Mouse (Mus musculus) neural tube, embryonic 14.5 days (tissue): ENCODE measurements around the gene Atg5. TPM values are rescaled to one million over a fixed set of nuclear protein-coding genes. Genes with fewer than 3 reads are reported as not detected.

Experiments
- ATAC-seq: fragments of 200-750 bp; cut with Nextera tagmentation; 2 replicates; pipeline ENCODE4 v1.8.0; 2017; ENCODE audit warnings: low read depth, mild to moderate bottlenecking, moderate TSS enrichment, moderate library complexity
- H3K27ac ChIP-seq: fragments of 300-500 bp; sonication (generic); 2 replicates; pipeline ENCODE4 v1.5.1; 2014; ENCODE audit warnings: low read depth, mild to moderate bottlenecking, control low read depth, low read length, moderate library complexity, mixed read lengths
- H3K27me3 ChIP-seq: fragments of 300-500 bp; sonication (generic); 2 replicates; pipeline ENCODE4 v1.6.1; 2014; ENCODE audit warnings: low read length; ENCODE audit not compliant: control insufficient read depth, insufficient read depth
- H3K36me3 ChIP-seq: fragments of 300-500 bp; sonication (generic); 2 replicates; pipeline ENCODE4 v1.6.1; 2014; ENCODE audit warnings: low read length, mixed read lengths; ENCODE audit not compliant: control insufficient read depth, insufficient read depth
- H3K4me1 ChIP-seq: fragments of 300-500 bp; sonication (generic); 2 replicates; pipeline ENCODE4 v1.6.1; 2014; ENCODE audit warnings: low read length; ENCODE audit not compliant: control insufficient read depth, insufficient read depth
- H3K4me2 ChIP-seq: fragments of 300-500 bp; sonication (generic); 2 replicates; pipeline ENCODE4 v1.6.1; 2014; ENCODE audit warnings: mild to moderate bottlenecking, low read depth, low read length, control low read depth
- H3K4me3 ChIP-seq: fragments of 300-500 bp; sonication (generic); 2 replicates; pipeline ENCODE4 v1.5.1; 2014; ENCODE audit warnings: low read depth, low read length, control low read depth, mixed read lengths
- H3K9ac ChIP-seq: fragments of 300-500 bp; sonication (generic); replicated peaks from 2 replicates; pipeline ENCODE4 v1.6.1; 2014; ENCODE audit warnings: low read depth, mild to moderate bottlenecking, control low read depth, low read length, mixed read lengths
- H3K9me3 ChIP-seq: fragments of 300-500 bp; sonication (generic); 2 replicates; pipeline ENCODE4 v1.6.1; 2016; ENCODE audit warnings: low read length; ENCODE audit not compliant: control insufficient read depth
- WGBS: fragments of 180-500 bp; shearing (Covaris S2); extraction: QIAGEN DNeasy Blood & Tissue Kit; methylation state at CpG from one replicate; pipeline ENCODE4 v1.1.7; 2014; 5-methylcytosine and 5-hydroxymethylcytosine counted together
- polyA plus RNA-seq: library from polyadenylated mRNA; unstranded; fragments of >200 nt; fragmentation: Nextera tagmentation; extraction: Ambion mirVana; gene quantifications from 2 replicates; pipeline ENCODE4 v1.2.1, GENCODE M21; 2014

Gene Atg5
- polyA plus RNA-seq, 1 experiment from 2014 or later: 48.7 TPM

DNA sequence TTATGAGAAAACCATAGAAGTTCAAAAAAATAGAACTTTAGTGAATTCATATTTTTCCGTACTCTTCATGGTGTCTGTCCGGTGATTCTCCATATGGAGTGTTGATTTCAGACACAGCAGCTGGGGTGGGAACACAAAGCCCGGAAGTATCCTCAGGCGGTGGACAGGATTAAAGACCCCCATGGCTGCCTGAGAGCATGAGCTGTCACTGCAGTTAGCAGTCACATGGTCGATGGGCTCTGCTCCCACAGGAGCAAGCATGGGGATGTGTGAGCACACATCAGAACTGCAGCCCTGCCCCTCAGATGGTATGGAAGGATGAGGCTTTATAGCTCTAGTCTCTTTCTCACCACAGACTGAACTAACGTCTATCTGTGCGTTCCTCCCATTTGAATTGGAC, 87.1 kb downstream of the Atg5 start:
- Histone ChIP-seq H3K27me3 (no peaks in the 10 kb centered on the region), H3K9ac (no peak overlapping the region), H3K4me2 (no peak overlapping the region), H3K36me3 (no peaks in the 10 kb centered on the region), H3K4me1 (peaks cover 4% of the 10 kb centered on the region; the same call in 1 of the 2 replicates), H3K4me3 (no peak overlapping the region), H3K27ac (no peak overlapping the region), H3K9me3 (no peaks in the 10 kb centered on the region)
- ATAC-seq: peak; percentile 52; the same call in 1 of the 2 replicates
- 78% methylated on average over 7 of the region's 7 CpGs for WGBS

DNA sequence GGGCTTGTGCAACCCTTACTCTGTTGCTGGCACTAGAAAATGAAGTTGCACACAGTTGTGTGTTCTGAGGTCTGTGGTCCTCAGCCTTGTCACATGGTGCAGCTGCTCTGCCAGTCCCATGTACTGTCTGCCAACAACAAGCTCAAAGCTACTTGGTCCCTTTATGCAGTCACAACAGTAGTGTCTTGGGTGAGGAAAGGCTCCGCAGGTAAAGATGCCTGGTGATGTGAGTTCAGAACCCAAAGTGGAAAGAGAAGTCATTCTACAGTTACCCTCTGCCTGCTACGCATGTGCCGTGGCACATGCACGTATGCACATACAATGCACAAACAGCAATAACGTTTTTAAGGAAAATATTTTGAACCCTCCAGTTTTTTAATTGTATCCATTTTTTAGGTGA, 88.5 kb downstream of the Atg5 start:
- ATAC-seq: no peak
- Histone ChIP-seq H3K9ac (no peak overlapping the region), H3K4me1 (peaks cover 4% of the 10 kb centered on the region; the same call in 1 of the 2 replicates), H3K27me3 (no peaks in the 10 kb centered on the region), H3K27ac (no peak overlapping the region), H3K4me2 (no peak overlapping the region), H3K36me3 (no peaks in the 10 kb centered on the region), H3K4me3 (no peak overlapping the region), H3K9me3 (no peaks in the 10 kb centered on the region)
- WGBS: 91% methylated on average over 5 of the region's 5 CpGs

DNA sequence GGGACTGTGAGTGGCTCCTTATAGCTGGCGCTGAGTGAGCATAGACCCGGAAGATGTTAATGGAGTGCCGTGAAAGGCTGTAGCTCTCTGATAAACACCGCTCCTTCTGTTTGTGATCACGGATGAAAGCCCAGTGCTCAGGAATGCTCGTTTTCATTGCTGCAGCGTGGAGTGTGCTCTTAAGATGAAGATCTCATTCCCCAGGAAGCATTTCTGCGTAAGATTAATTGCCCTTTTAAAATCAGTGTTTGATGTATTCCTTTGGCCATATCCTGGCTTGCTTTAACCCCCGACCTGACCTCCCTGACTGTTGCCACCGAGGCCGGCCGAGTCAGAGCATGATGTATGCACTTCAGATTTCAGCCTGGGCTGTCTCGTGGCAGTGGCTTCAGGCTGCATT, 89.2 kb downstream of the Atg5 start:
- peaks cover 4% of the 10 kb centered on the region; the same call in 1 of the 2 replicates for H3K4me1 ChIP-seq
- no peak overlapping the region for H3K27ac ChIP-seq
- no peaks in the 10 kb centered on the region for H3K27me3 ChIP-seq
- no peak overlapping the region for H3K4me3 ChIP-seq
- H3K36me3 ChIP-seq: no peaks in the 10 kb centered on the region
- no peak for ATAC-seq
- WGBS: 16% methylated on average over 13 of the region's 13 CpGs
- no peak overlapping the region for H3K4me2 ChIP-seq
- no peaks in the 10 kb centered on the region for H3K9me3 ChIP-seq
- no peak overlapping the region for H3K9ac ChIP-seq

DNA sequence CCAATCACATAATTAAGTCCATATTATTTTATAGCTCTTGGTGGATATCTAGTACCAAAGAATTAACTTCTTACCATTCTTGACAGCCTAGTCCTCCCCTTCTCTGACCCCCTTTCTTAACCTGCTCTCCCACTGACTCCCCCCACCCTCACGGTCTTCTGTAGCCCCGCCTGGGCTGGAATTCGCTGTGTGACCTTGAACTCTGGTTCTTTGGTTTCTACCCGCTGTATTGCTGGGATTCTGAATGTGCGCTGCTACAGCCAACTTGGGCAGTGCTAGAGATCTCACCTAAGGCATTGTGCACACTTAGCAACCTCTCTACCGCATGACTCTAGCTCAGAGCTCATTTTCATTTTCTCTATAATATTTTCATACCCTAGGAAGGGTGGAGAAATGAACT, 90.7 kb downstream of the Atg5 start:
- no peak overlapping the region for H3K27ac ChIP-seq
- 0 out of 2 replicates have a peak, but pooled peaks have one; percentile 13 for ATAC-seq
- no peaks in the 10 kb centered on the region for H3K9me3 ChIP-seq
- H3K4me2 ChIP-seq: no peak overlapping the region
- no peak overlapping the region for H3K4me3 ChIP-seq
- H3K9ac ChIP-seq: no peak overlapping the region
- peaks cover 4% of the 10 kb centered on the region; the same call in 1 of the 2 replicates for H3K4me1 ChIP-seq
- H3K27me3 ChIP-seq: no peaks in the 10 kb centered on the region
- WGBS: 93% methylated on average over 6 of the region's 6 CpGs
- no peaks in the 10 kb centered on the region for H3K36me3 ChIP-seq

DNA sequence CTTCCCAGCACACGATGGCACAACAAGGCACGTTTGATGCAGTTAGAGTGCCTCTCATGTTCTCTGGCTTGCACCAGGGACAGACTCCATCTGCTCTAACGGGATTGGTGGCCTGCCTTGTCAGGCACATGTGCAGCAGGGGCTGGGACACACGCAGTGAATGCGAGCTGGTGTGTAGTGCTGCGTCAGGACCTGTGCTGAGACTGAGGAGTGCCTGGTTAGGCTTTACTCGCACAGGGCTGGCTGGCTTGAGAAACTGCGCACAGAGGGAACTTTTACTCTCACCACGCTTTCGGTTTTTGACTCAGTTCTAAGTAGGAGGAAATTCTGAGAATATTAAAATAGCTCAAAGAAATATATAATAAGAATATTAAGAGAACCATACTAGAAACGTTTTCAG, 92.5 kb downstream of the Atg5 start:
- ATAC-seq: no peak
- WGBS: 81% methylated on average over 11 of the region's 11 CpGs
- Histone ChIP-seq H3K36me3 (no peaks in the 10 kb centered on the region), H3K4me3 (no peak overlapping the region), H3K9ac (no peak overlapping the region), H3K4me2 (no peak overlapping the region), H3K27ac (no peak overlapping the region), H3K4me1 (peaks cover 4% of the 10 kb centered on the region; the same call in 1 of the 2 replicates), H3K9me3 (no peaks in the 10 kb centered on the region), H3K27me3 (no peaks in the 10 kb centered on the region)

DNA sequence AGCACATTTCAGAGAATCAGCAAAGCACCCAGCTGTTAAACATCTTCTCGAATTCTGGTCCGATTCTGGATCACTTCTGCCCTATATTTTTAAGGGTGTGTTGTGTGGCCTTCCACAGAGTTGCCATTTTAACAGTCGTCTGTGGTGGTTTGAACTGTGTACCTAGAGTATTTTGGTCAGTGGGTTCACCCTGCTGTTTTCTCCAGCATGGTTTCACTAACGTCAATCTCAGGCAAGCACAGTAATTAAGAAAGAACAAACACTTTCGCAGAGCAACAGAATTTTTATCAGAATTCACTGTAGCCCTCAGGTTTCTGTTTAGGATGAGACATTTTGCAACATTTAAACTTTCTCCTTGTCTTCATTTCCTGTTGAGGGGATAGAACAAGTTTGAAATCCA, 94.3 kb downstream of the Atg5 start:
- Histone ChIP-seq H3K4me3 (no peak overlapping the region), H3K9ac (no peak overlapping the region), H3K4me1 (peaks cover under 1% of the 10 kb centered on the region; the same call in 1 of the 2 replicates), H3K27me3 (no peaks in the 10 kb centered on the region), H3K27ac (no peak overlapping the region), H3K4me2 (no peak overlapping the region), H3K36me3 (no peaks in the 10 kb centered on the region), H3K9me3 (no peaks in the 10 kb centered on the region)
- WGBS: 82% methylated on average over 5 of the region's 5 CpGs
- ATAC-seq: no peak

DNA sequence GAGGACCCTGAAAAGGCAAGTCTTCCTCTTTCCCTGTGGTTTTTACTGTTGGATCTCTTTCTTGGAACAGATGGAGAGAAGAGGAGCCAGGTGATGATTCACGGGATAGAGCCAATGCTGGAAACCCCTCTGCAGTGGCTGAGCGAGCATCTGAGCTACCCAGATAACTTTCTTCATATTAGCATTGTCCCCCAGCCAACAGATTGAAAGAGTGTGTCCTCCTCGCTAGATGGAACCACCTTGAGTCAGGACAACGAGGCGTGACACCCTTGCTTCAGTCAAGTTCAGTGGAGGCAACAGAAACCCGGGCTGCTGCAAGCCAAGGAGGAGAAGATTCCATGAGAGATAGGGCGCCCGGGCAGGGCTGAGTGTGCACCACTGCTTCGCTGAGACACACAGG, 94.7 kb downstream of the Atg5 start:
- Histone ChIP-seq H3K9ac (no peak overlapping the region), H3K4me1 (no peaks in the 10 kb centered on the region), H3K36me3 (no peaks in the 10 kb centered on the region), H3K9me3 (no peaks in the 10 kb centered on the region), H3K4me2 (no peak overlapping the region), H3K4me3 (no peak overlapping the region), H3K27ac (no peak overlapping the region), H3K27me3 (no peaks in the 10 kb centered on the region)
- no peak for ATAC-seq
- 88% methylated on average over 9 of the region's 9 CpGs for WGBS

DNA sequence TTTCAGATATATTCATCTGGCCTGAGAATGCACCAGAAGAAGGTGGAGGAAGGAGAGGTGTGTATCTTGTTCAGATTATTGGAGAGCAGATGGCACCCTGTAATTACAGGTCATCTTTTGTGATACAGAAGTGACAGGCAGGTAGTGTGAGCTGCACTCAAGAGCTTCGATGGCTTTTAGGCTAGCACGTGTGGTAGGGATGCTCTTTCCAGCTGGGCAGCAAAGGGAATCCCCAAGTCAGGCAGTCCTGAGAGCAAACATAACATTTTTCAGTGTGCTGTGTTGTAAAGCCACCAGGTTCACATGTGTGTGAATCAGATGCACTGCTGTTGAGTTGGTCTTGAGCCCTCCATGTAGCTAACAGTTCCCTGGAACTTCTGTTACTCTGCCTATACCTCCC, 98.0 kb downstream of the Atg5 start:
- H3K27ac ChIP-seq: no peak overlapping the region
- no peaks in the 10 kb centered on the region for H3K36me3 ChIP-seq
- H3K27me3 ChIP-seq: no peaks in the 10 kb centered on the region
- 94% methylated on average over 2 of the region's 2 CpGs for WGBS
- H3K9ac ChIP-seq: no peak overlapping the region
- no peaks in the 10 kb centered on the region for H3K9me3 ChIP-seq
- ATAC-seq: no peak
- no peak overlapping the region for H3K4me3 ChIP-seq
- H3K4me2 ChIP-seq: no peak overlapping the region
- no peaks in the 10 kb centered on the region for H3K4me1 ChIP-seq

DNA sequence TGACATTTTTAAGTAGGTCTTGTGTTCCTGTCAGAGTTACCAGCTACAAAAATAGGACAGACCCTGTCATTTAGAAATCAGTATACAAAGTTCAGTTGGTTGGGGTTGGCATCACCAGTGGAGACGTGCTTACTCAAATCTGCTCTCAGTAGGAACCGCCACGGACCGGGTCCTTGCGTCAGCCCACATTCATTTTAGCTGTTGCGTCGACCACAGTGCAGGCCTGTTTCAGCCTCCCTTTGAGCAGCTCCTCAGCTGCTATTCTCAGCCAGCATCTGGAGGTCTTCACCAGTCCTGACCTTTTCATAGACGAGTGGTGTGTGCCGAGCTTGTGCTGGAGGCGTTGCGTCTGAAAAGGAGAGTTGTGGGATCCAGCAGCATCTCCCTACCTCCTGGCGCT, 98.9 kb downstream of the Atg5 start:
- H3K9ac ChIP-seq: no peak overlapping the region
- H3K4me2 ChIP-seq: no peak overlapping the region
- H3K27me3 ChIP-seq: no peaks in the 10 kb centered on the region
- 91% methylated on average over 12 of the region's 12 CpGs for WGBS
- H3K9me3 ChIP-seq: no peaks in the 10 kb centered on the region
- H3K4me3 ChIP-seq: no peak overlapping the region
- H3K27ac ChIP-seq: no peak overlapping the region
- ATAC-seq: no peak
- H3K4me1 ChIP-seq: no peaks in the 10 kb centered on the region
- H3K36me3 ChIP-seq: no peaks in the 10 kb centered on the region

DNA sequence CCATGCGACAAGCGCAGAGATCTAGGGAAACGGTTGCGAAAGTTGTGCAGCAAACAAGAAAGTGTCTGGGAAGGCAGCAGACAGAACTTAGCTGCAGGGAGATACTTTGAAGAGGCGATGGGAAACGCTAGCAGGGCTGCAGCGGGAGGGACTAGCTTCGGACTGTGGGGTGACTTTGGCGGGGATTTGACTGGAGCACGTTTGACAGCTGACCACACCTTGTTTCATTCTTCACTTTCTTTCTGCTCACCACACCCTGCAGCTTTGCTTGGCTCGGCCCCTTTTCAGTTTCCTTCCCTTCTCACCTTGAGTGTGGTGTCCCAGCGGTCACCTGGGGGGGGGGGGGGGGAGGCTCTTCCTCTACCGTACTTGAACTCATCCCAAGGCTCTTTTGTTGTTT, 100.4 kb downstream of the Atg5 start:
- H3K9me3 ChIP-seq: no peaks in the 10 kb centered on the region
- ATAC-seq: no peak

More for the DNA sequence above, 100.4 kb downstream of the Atg5 start:
- H3K4me1 ChIP-seq: no peaks in the 10 kb centered on the region
- no peaks in the 10 kb centered on the region for H3K27me3 ChIP-seq
- no peaks in the 10 kb centered on the region for H3K36me3 ChIP-seq
- no peak overlapping the region for H3K4me3 ChIP-seq
- H3K27ac ChIP-seq: no peak overlapping the region
- H3K4me2 ChIP-seq: no peak overlapping the region
- no peak overlapping the region for H3K9ac ChIP-seq
- WGBS: 79% methylated on average over 12 of the region's 13 CpGs
